24 mouse cellular contexts compared by ENCODE assay signal in genomic region chr3:107659000-107659399, GRCm38 (mm10). TPM values are rescaled to one million over a fixed set of nuclear protein-coding genes. Genes with fewer than 3 reads are reported as not detected.
A peak's percentile ranks its signal among the peaks of the same experiment; 100 is the strongest.
DNase-seq lines count a peak whose midpoint lies in the region; ATAC-seq and TF ChIP-seq lines count a peak whose summit lies in the region.
"Had no signal": no experiment of that assay in that cellular context is flagged by ENCODE, and none has a peak within 500 bp of the region (broad histone marks: within the 10 kb centered on the region; RNA-seq: fewer than 3 reads in every experiment).

No protein-coding gene starts in this region.

- H3K27ac ChIP-seq in kidney, postnatal 0 days = no peak overlapping the region
- no peak overlapping the region for H3K27ac ChIP-seq in midbrain, postnatal 0 days (ENCODE audit: low read depth, low read length)
- no peak overlapping the region for H3K27ac ChIP-seq in midbrain, embryonic 11.5 days (ENCODE audit: low read depth, low read length)
- H3K27ac ChIP-seq: hindbrain, embryonic 13.5 days; limb, embryonic 13.5 days; midbrain, embryonic 10.5 days had no signal

- no peak for ATAC-seq in CD4-positive, CD25-positive, alpha-beta regulatory T cell, adult 4 months
- ATAC-seq in kidney, postnatal 0 days (replicated peaks; ENCODE audit: low FRiP score, low read depth) = no peak
- no peak for ATAC-seq in midbrain, postnatal 0 days (ENCODE audit: low FRiP score)
- ATAC-seq in midbrain, embryonic 11.5 days (ENCODE audit: low FRiP score) = no peak
- ATAC-seq: activated CD4-positive, CD25-positive, alpha-beta regulatory T cell, adult 4 months had no signal

- H3K4me1 ChIP-seq in kidney, postnatal 0 days (replicated peaks; ENCODE audit: insufficient read depth, low read length) = no peaks in the 10 kb centered on the region
- H3K4me1 ChIP-seq in midbrain, postnatal 0 days (ENCODE audit: insufficient read depth, low read length) = no peaks in the 10 kb centered on the region
- H3K4me1 ChIP-seq in midbrain, embryonic 11.5 days (ENCODE audit: control insufficient read depth, insufficient read depth, low read length) = no peaks in the 10 kb centered on the region
- H3K4me1 ChIP-seq: hindbrain, embryonic 13.5 days; limb, embryonic 13.5 days; midbrain, embryonic 10.5 days had no signal

- 94% methylated on average over 1 of the region's 1 CpGs for WGBS in kidney, postnatal 0 days
- WGBS in midbrain, postnatal 0 days = 92% methylated on average over 1 of the region's 1 CpGs
- WGBS in midbrain, embryonic 11.5 days = 86% methylated on average over 1 of the region's 1 CpGs

- H3K9me3 ChIP-seq in kidney, postnatal 0 days (replicated peaks; ENCODE audit: low read length) = no peaks in the 10 kb centered on the region
- H3K9me3 ChIP-seq in midbrain, postnatal 0 days (ENCODE audit: low read length) = no peaks in the 10 kb centered on the region
- no peaks in the 10 kb centered on the region for H3K9me3 ChIP-seq in midbrain, embryonic 11.5 days (ENCODE audit: control insufficient read depth, low read length)
- H3K9me3 ChIP-seq: hindbrain, embryonic 13.5 days; limb, embryonic 13.5 days; midbrain, embryonic 10.5 days had no signal

- H3K27me3 ChIP-seq in kidney, postnatal 0 days (ENCODE audit: insufficient read depth, low read length) = no peaks in the 10 kb centered on the region
- no peaks in the 10 kb centered on the region for H3K27me3 ChIP-seq in midbrain, postnatal 0 days (ENCODE audit: insufficient read depth, low read length)
- H3K27me3 ChIP-seq in midbrain, embryonic 11.5 days (ENCODE audit: control insufficient read depth, insufficient read depth, low read length) = no peaks in the 10 kb centered on the region
- no peaks in the 10 kb centered on the region for H3K27me3 ChIP-seq in splenic B cell, adult 2 months (ENCODE audit: control insufficient read depth, insufficient read depth, low read length, poor library complexity, severe bottlenecking)
- H3K27me3 ChIP-seq: hindbrain, embryonic 13.5 days; limb, embryonic 13.5 days had no signal

- peaks cover 9% of the 10 kb centered on the region; the same call in 1 of the 2 replicates for H3K36me3 ChIP-seq in kidney, postnatal 0 days (ENCODE audit: insufficient read depth, low read length)
- peaks cover 10% of the 10 kb centered on the region; the same call in 1 of the 2 replicates for H3K36me3 ChIP-seq in midbrain, postnatal 0 days (ENCODE audit: insufficient read depth, low read length)
- H3K36me3 ChIP-seq in midbrain, embryonic 11.5 days (ENCODE audit: control insufficient read depth, insufficient read depth, low read length) = peaks cover 8% of the 10 kb centered on the region
- no peaks in the 10 kb centered on the region; the same call in 1 of the 2 replicates for H3K36me3 ChIP-seq in splenic B cell, adult 2 months (ENCODE audit: control insufficient read depth, insufficient read depth, low read length, poor library complexity, severe bottlenecking)

- H3K4me3 ChIP-seq in kidney, postnatal 0 days (replicated peaks; ENCODE audit: low read depth, low read length) = no peak overlapping the region
- no peak overlapping the region for H3K4me3 ChIP-seq in midbrain, postnatal 0 days (ENCODE audit: low read depth, low read length)
- no peak overlapping the region for H3K4me3 ChIP-seq in midbrain, embryonic 11.5 days (ENCODE audit: low read depth, low read length)
- H3K4me3 ChIP-seq: erythroblast, embryonic 14.5 days; hindbrain, embryonic 13.5 days; limb, embryonic 13.5 days; midbrain, embryonic 10.5 days had no signal

- no peak overlapping the region for H3K4me2 ChIP-seq in kidney, postnatal 0 days (ENCODE audit: low read length)
- no peak overlapping the region for H3K4me2 ChIP-seq in midbrain, postnatal 0 days (ENCODE audit: low read depth, low read length, poor library complexity, severe bottlenecking)
- no peak overlapping the region for H3K4me2 ChIP-seq in midbrain, embryonic 11.5 days
- H3K4me2 ChIP-seq: hindbrain, embryonic 13.5 days; limb, embryonic 13.5 days had no signal

- peak; percentile 58 for TF ChIP-seq CTCF in kidney, postnatal 0 days (IDR thresholded peaks at IDR 0.05; ENCODE audit: low read depth)
- peak; percentile 52 for TF ChIP-seq CTCF in midbrain, postnatal 0 days (IDR thresholded peaks at IDR 0.05)

- no peak overlapping the region for H3K9ac ChIP-seq in kidney, postnatal 0 days (ENCODE audit: low read depth, low read length)
- no peak overlapping the region for H3K9ac ChIP-seq in midbrain, postnatal 0 days (replicated peaks; ENCODE audit: low read length, poor library complexity, severe bottlenecking)
- no peak overlapping the region for H3K9ac ChIP-seq in midbrain, embryonic 11.5 days (ENCODE audit: low read length)
- H3K9ac ChIP-seq: hindbrain, embryonic 13.5 days; limb, embryonic 13.5 days had no signal

- DNase-seq in CD4-positive, CD25-positive, alpha-beta regulatory T cell, adult 2 months (ENCODE audit: low read depth, low spot score) = peak; percentile 4
- DNase-seq in kidney, postnatal 0 days (ENCODE audit: low spot score) = peak; percentile 12
- no peak for DNase-seq in kidney, adult 9 months
- DNase-seq in midbrain, postnatal 0 days (ENCODE audit: low spot score) = no peak
- no peak for DNase-seq in midbrain, embryonic 11.5 days (ENCODE audit: low spot score, missing footprints)
- peak; percentile 8 for DNase-seq in splenic B cell, adult 2 months (ENCODE audit: low read depth, low spot score)
- DNase-seq in cerebellum, adult 8-10 months = no peak
- DNase-seq: adrenal gland, postnatal 25 days; B cell, adult 2 months; cerebellum, adult 9-11 months; embryo, embryonic 11 days; heart, adult 18-20 months; kidney, adult 2 months; kidney, postnatal 4 days; lung, postnatal 14 days; right cerebral cortex, postnatal 14 days had no signal

RNA-seq across cellular contexts. Expression of gene Strip1, which starts 27.5 kb away (rescaled TPM):
- polyA plus RNA-seq in CD4-positive, CD25-positive, alpha-beta regulatory T cell, adult 4 months (2017; shearing (Covaris generic)) = 10 to 100 TPM; 18.8 to 19.4 TPM
- 34.4 and 34.9 TPM in 2 replicates for polyA plus RNA-seq in kidney, postnatal 0 days (2015; fragmentation: Nextera tagmentation; extraction: Ambion mirVana)
- 131 and 142 TPM in 2 replicates for total RNA-seq in midbrain, postnatal 0 days (2014; rRNA removed)
- 120 and 122 TPM in 2 replicates for polyA plus RNA-seq in midbrain, postnatal 0 days (2015; fragmentation: Nextera tagmentation; extraction: Ambion mirVana)
- 87.6 and 90.6 TPM in 2 replicates for polyA plus RNA-seq in midbrain, embryonic 11.5 days (2014; fragmentation: Nextera tagmentation; extraction: Ambion mirVana)

RNA-seq across cellular contexts. Expression of gene Gm10961, which starts 27.9 kb away (rescaled TPM):
- polyA plus RNA-seq in CD4-positive, CD25-positive, alpha-beta regulatory T cell, adult 4 months (2017; shearing (Covaris generic)) = not detected
- polyA plus RNA-seq in kidney, postnatal 0 days (2015; fragmentation: Nextera tagmentation; extraction: Ambion mirVana) = not detected in 2 replicates
- not detected in 2 replicates for total RNA-seq in midbrain, postnatal 0 days (2014; rRNA removed)
- polyA plus RNA-seq in midbrain, postnatal 0 days (2015; fragmentation: Nextera tagmentation; extraction: Ambion mirVana) = not detected in 2 replicates
- not detected in 2 replicates for polyA plus RNA-seq in midbrain, embryonic 11.5 days (2014; fragmentation: Nextera tagmentation; extraction: Ambion mirVana)
- total RNA-seq: adrenal gland, postnatal 25 days; heart, adult 18-20 months; left cerebral cortex, adult 8-10 months had no signal
- polyA plus RNA-seq: activated CD4-positive, CD25-positive, alpha-beta regulatory T cell, adult 4 months; erythroblast, embryonic 14.5 days; heart, postnatal 0 days; hindbrain, embryonic 13.5 days; kidney, adult 2 months; limb, embryonic 13.5 days; midbrain, embryonic 10.5 days had no signal

RNA-seq across cellular contexts. Expression of gene Ahcyl1, which starts 37.4 kb away (rescaled TPM):
- polyA plus RNA-seq in CD4-positive, CD25-positive, alpha-beta regulatory T cell, adult 4 months (2017; shearing (Covaris generic)) = 10 to 100 TPM; 12.1 to 22.1 TPM
- polyA plus RNA-seq in kidney, postnatal 0 days (2015; fragmentation: Nextera tagmentation; extraction: Ambion mirVana) = 79.2 and 81.5 TPM in 2 replicates
- total RNA-seq in midbrain, postnatal 0 days (2014; rRNA removed) = 65.9 and 76.0 TPM in 2 replicates
- 109 and 111 TPM in 2 replicates for polyA plus RNA-seq in midbrain, postnatal 0 days (2015; fragmentation: Nextera tagmentation; extraction: Ambion mirVana)
- 127 and 132 TPM in 2 replicates for polyA plus RNA-seq in midbrain, embryonic 11.5 days (2014; fragmentation: Nextera tagmentation; extraction: Ambion mirVana)

Comparison
In these comparisons a context has a peak if more than half of its experiments do, and no peak if none do; other contexts are left out.
1. DNase-seq: peak in CD4-positive, CD25-positive, alpha-beta regulatory T cell, adult 2 months (single experiment), kidney, postnatal 0 days (single experiment) and splenic B cell, adult 2 months (single experiment); none in kidney, adult 9 months (single experiment), midbrain, postnatal 0 days (single experiment), midbrain, embryonic 11.5 days (single experiment) and cerebellum, adult 8-10 months (single experiment).